Mouse (Mus musculus) v-Abl transformed pro-B cells (cell line): ENCODE results near the gene Rnf10.

Experiments used
- in situ Hi-C, 2 experiments: fragments of 400-800 bp; cut with MboI; formaldehyde crosslinking; loops; one replicate each; pipeline ENCODE4 v1.15.1; 2025; ENCODE audit not compliant: unreplicated experiment in 2 of 2

Rnf10 gene

DNA sequence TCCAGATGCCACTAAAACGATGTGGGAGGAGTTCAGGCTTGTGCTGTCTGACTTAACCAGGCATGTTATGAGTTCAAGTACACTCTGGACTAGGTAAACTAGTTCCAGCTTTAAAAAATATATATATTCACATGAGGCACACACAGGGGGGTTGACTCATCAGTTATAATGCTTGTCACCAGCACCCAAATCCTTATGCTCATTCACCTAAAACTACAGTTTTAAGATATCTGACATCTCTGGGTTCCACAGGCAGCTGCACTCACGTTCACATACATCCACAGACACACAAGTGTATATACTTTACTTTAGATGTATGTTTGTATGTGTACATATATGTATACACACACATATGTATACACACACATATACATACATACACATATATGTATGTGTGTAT lies 6.1 kb upstream of the Rnf10 start:
- in situ Hi-C loops: loop anchor here in 1 of 2 experiments (25.0 kb wide), 1 partner anchor 159 kb away; the partner anchor contains the start of gene Msi1

- in situ Hi-C loops: loop anchor here in 1 of 2 experiments (25.0 kb wide), 1 partner anchor 159 kb away; the partner anchor contains the start of gene Msi1
Measured at GRCm38 (mm10) chr5:115278053-115278452, 5.4 kb upstream of the Rnf10 start.

DNA sequence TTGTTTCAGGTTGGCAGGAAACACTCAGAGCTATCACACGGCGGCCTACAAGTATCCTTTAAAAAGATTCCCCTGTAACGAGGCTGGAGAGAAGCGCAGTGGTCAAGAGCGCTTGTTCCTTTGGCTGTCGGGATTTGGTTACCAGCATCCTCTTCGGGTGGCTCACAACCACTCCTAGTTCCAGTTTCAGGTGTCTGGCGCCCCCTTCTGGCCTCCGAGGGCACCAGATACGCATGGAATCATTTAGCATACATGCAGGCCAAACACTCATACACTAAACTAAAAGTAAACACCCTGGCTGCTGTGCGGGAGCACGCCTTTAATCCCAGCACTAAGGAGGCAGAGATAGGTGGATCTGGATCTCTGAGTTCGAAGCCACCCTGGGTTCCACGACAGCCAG lies 3.3 kb upstream of the Rnf10 start:
- in situ Hi-C loops: loop anchor here in 1 of 2 experiments (25.0 kb wide), 1 partner anchor 161 kb away; the partner anchor contains the start of gene Msi1

- in situ Hi-C loops: loop anchor here in 1 of 2 experiments (25.0 kb wide), 1 partner anchor 163 kb away; the partner anchor contains the start of gene Msi1
Measured at GRCm38 (mm10) chr5:115274771-115275170, 2.1 kb upstream of the Rnf10 start.

DNA sequence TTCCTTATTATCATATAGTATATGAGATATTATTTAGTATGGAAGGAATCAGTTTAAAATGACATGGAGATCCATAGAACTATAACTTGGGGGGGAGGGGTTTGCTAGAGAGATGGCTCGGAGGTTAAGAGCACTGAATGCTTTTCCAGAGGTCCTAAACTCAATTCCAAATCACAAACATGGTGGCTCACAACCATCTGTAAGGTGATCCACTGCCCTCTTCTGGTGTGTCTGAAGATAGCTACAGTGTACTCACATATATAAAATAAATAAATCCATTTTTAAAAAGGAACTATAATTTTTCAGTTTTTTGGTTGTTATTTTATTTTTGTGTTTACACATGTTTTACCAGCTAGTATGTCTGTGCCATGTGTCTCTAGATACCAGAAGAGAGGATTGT lies 1.7 kb upstream of the Rnf10 start:
- in situ Hi-C loops: no loop called here

- in situ Hi-C loops: no loop called here
Measured at GRCm38 (mm10) chr5:115273549-115274135, 944 bp upstream of the Rnf10 start.

- in situ Hi-C loops: no loop called here
Measured at GRCm38 (mm10) chr5:115271931-115272811, 527 bp downstream of the Rnf10 start.

GRCm38 (mm10) chr5:115269969-115270368 lies 2.7 kb downstream of the Rnf10 start:
- in situ Hi-C loops: no loop called here

- in situ Hi-C loops: no loop called here
Measured at GRCm38 (mm10) chr5:115268266-115268665, 4.4 kb downstream of the Rnf10 start.

DNA sequence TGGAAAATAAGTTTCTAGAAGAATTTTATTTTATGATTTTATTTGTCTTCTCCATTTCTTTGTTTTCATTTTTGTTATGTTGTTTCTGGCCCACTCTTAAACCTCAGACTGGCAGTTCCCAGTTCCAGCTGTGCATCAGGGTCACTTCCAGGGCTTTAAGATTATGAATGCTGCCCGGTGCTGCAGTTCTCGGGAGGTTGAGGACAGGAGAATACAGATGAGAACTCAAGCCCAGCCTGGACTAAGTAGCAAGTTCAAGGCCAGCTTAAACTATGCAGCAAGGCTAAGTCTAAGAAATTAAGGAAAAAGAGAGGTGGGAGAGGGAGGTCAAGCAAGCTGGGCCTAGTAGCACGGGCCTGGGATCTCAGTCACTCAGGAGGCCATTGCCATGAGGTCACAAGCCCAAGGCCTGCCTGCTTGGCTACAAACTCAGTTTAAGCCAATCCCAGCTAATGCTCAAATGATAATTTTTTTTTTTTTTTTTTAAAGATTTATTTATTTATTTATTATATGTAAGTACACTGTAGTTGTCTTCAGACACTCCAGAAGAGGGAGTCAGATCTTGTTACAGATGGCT lies 5.1 kb downstream of the Rnf10 start:
- in situ Hi-C loops: no loop called here

GRCm38 (mm10) chr5:115266787-115267468 lies 5.8 kb downstream of the Rnf10 start:
- in situ Hi-C loops: no loop called here

DNA sequence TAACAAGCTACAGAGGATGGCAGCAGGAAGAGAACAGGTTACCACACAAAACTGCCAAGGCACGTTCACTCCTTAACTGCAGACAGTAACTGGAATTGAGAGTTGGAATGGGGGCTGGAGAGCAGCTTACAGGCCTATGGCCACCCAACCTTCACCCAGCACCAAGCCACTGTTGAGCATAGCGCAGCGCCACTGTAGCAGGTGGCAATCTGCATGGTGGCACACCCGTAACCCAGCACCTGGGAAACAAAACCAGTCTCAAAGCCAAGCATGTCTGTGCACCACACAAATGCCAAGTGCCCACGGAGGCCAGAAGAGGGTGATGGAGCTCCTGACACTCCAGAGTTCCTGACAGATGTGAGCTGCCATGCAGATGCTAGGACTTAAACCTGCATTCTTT lies 6.4 kb downstream of the Rnf10 start:
- in situ Hi-C loops: no loop called here

DNA sequence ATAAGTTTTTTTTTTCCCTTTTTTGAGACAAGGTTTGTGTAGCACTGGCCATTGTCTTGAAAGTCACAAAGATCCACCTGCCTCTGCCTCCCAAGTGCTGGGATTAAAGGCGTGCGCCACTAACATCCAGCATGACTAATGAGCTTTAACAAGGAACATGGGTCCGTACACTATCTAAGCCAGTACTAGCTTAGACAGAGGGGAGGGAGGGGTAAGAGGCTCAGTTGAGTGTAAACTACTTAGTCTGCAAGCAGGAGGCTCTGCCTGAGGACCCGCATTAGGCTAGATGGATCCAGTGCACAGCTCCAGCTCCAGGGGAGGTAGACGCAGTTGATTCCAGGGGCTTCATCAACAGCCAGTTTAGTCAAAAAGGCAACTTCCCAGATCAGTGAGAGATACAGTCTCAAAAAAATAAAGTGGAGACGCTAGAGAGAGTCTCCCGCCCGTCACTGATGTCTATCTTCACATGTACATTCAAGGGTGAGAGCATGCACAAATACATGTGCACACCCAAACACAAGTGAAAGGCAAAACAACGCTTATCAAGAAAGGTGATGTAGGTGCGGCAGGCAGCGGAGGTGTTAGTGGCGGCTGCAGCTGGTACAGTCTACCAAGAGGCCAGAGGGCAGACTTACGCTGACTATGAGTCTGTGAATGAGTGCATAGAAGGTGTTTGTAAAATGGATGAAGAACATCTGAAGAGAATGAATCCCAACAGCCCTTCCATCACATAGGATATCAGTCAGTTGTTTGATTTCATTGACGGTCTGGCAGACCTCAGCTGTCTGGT lies 10.0 kb downstream of the Rnf10 start:
- in situ Hi-C loops: no loop called here

- in situ Hi-C loops: no loop called here
Measured at GRCm38 (mm10) chr5:115261880-115262279, 10.8 kb downstream of the Rnf10 start.

DNA sequence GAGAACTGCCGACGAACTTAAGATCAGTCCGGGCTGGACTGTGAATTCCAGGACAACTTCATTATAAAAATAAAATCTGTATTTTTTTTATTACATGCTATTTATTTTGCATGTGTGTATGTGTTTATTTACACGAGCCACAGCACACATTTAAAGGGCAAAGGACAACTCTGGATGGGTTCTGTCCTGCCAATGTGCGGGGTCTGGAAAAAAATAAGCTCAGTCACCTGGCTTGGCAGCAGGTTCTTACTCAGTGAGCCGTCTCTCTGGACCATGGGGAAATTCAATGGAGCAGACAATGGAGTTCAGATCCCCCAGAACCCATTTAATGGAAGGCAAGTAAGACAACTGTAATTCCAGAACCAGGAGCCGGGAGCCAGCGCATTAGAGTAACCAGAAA lies 11.6 kb downstream of the Rnf10 start:
- in situ Hi-C loops: no loop called here

DNA sequence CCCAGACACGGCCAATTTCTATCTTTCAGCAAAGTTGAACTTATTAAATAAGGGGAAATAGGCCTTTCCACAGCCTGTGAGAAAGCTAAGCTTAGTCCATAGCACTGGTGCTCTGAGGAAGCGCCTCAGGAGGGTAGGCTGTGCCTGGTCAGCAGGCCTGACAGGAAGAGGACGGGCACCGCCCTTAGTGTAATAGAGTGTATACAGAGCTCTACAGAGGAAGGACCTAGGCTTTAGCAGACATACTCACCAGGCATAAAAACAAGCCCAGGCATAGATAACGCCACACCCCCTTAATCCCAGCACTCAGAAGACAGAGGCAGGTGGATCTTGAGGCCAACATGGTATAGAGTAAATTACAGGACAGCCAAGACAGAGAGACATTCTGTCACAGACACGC lies 12.3 kb downstream of the Rnf10 start:
- in situ Hi-C loops: no loop called here

- in situ Hi-C loops: no loop called here
Measured at GRCm38 (mm10) chr5:115256909-115257546, 15.7 kb downstream of the Rnf10 start.

- in situ Hi-C loops: no loop called here
Measured at GRCm38 (mm10) chr5:115255472-115255871, 17.2 kb downstream of the Rnf10 start.

DNA sequence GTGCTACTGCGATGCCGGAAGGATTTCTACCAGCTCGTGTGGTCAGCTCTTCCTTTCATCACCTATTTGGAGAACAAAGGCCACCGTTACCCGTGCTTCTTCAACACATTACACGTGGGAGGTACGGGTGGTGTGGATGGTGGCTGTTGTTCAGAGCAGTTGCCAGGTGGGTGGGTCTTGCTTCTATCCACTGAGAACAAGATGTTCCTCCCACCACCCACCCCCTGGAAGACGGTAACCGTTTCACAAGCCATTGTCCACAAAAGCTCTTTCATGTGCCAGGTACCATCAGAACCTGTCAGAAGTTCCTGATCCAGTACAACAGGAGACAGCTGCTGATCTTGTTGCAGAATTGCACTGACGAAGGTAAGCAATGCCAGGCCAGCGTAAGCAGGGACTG lies 32.5 kb downstream of the Rnf10 start:
- in situ Hi-C loops: no loop called here
